Mouse (Mus musculus): ENCODE measurements around the gene B4galt5. TPM values are rescaled to one million over a fixed set of nuclear protein-coding genes. Genes with fewer than 3 reads are reported as not detected.

B4galt5 gene
- polyA plus RNA-seq, 2 experiments = 2.3 TPM

DNA sequence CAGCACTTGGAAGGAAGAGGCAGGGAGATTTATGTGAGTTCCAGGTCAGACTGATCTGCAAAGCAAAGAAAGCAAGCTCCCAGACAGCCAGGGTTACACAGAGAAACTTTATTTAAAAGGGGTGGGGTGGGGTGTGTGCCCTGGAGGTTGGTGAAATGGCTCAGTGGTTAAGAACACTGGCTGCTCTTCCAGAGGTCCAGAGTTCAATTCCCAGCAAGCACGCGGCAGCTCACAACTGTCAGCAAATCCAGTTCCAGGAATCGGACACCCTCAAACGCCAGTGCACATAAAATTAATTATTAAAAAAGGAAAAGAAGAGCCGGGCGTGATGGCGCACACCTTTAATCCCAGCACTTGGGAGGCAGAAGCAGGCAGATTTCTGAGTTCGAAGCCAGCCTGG lies 5.1 kb upstream of the B4galt5 start:
- H3K4me2 ChIP-seq (ENCODE audit: low read depth) = no peak overlapping the region
- H3K36me3 ChIP-seq (replicated peaks; ENCODE audit: control insufficient read depth, insufficient read depth, low read depth) = no peaks in the 10 kb centered on the region
- H3K9me3 ChIP-seq (ENCODE audit: control insufficient read depth, low read length) = no peaks in the 10 kb centered on the region
- H3K27ac ChIP-seq = no peak overlapping the region
- H3K4me3 ChIP-seq (ENCODE audit: insufficient read depth in 1 of 2, low read depth in 2 of 2, low read length in 2 of 2) = no peak overlapping the region
- peaks cover 21% of the 10 kb centered on the region for H3K27me3 ChIP-seq (ENCODE audit: control insufficient read depth, insufficient read depth, low read length)
- peaks cover 5 to 21% of the 10 kb centered on the region in 2 experiments for H3K4me1 ChIP-seq (replicated peaks; ENCODE audit: control insufficient read depth in 2 of 2, insufficient read depth in 2 of 2, low read length in 1 of 2)
- no peak for ATAC-seq (ENCODE audit: insufficient read depth)
- TF ChIP-seq EP300 (IDR thresholded peaks at IDR 0.05; ENCODE audit: low read depth) (no peak), CTCF (IDR thresholded peaks at IDR 0.05; ENCODE audit: low read depth) (no peak)
- DNase-seq (ENCODE audit: low read depth in 3 of 3, low spot score in 3 of 3) = no peak
- 84% methylated on average over 8 of the region's 8 CpGs for WGBS (ENCODE audit: insufficient replicate concordance)
- H3K9ac ChIP-seq (replicated peaks) = no peak overlapping the region

DNA sequence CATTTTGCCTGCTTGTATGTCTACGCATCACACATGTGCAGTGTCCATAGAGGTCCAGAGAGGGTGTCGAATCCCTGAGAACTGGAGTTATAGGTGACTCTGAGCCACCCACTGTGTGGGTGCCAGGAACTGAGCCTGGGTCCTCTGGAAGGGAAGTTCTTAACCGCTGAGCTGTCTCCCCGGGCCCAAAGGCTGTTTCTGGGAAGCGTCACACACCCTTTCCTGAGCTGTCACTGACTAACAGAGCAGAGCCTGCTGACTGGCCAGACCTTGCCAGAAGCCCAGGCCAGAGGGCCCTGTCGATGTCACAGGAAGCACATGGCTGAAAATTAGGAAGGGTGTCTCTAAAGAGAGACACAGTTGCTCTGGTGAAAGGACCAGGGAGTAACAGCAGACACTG lies 3.5 kb upstream of the B4galt5 start:
- peaks cover 34% of the 10 kb centered on the region for H3K27me3 ChIP-seq (ENCODE audit: control insufficient read depth, insufficient read depth, low read length)
- ATAC-seq (ENCODE audit: insufficient read depth) (no peak), DNase-seq (ENCODE audit: low read depth in 3 of 3, low spot score in 3 of 3) (no peak)
- H3K27ac ChIP-seq = no peak overlapping the region
- no peak overlapping the region for H3K4me3 ChIP-seq (ENCODE audit: insufficient read depth in 1 of 2, low read depth in 2 of 2, low read length in 2 of 2)
- TF ChIP-seq EP300 (IDR thresholded peaks at IDR 0.05; ENCODE audit: low read depth) (no peak), CTCF (IDR thresholded peaks at IDR 0.05; ENCODE audit: low read depth) (no peak)
- H3K9ac ChIP-seq (replicated peaks) = no peak overlapping the region
- 45% methylated on average over 6 of the region's 6 CpGs for WGBS (ENCODE audit: insufficient replicate concordance)
- H3K4me1 ChIP-seq (replicated peaks; ENCODE audit: control insufficient read depth in 2 of 2, insufficient read depth in 2 of 2, low read length in 1 of 2) = peaks cover 5 to 29% of the 10 kb centered on the region in 2 experiments
- no peaks in the 10 kb centered on the region for H3K36me3 ChIP-seq (replicated peaks; ENCODE audit: control insufficient read depth, insufficient read depth, low read depth)
- no peak overlapping the region for H3K4me2 ChIP-seq (ENCODE audit: low read depth)
- no peaks in the 10 kb centered on the region for H3K9me3 ChIP-seq (ENCODE audit: control insufficient read depth, low read length)

DNA sequence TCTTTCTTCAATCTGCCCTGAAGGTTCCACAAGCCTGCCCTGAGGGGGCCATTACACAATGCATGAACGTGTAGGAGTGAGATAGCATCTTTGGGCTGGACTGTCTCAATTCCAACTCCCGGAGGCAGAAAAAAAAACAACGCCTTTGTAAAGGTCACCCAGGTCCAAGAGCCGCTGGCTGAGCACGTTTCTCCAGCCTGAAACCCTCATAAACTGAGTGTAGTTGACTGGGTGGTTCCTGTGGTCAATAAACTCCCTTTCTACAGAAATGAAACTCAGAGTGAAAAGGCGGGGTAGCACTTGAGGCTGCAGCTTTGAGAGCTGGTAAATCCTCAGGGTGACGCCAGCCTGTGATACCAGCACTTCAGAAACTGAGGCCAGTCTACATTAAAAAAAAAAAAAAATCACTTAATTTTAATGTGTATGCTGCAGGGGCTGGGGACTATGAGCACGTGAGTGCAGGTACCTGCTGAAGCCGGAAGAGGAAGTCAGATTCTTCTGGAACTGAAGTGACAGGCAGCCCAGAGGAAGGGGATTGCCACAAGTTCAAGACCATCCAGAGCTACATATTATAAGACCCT lies 2.5 kb upstream of the B4galt5 start:
- Histone ChIP-seq H3K27ac (no peak overlapping the region), H3K4me2 (ENCODE audit: low read depth) (no peak overlapping the region; the same call in 1 of the 2 replicates)

DNA sequence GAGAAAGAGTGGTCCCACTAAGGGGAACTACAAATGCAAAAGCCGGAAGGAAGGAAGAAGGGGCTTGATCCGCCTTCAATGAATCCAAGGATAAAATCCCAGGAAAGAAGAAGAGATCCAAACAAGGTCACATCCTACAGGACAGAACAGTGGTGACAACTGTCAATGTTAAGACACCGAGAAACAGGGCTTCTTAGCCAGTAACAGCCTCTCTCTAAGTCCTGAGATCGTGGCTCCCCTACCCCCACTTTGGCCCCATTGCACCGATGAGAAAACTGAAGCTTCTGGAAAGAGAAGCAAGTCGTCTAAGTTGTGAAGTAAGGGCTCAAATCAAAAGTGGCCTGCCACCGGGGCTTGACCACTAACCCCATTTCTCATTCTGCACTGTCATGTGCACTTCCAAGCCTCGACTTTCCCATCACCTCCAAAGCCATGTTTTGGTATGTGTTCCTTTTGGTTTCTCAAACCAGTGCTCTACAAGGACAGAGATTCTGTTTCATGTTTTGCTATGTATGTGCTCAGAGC lies 1.2 kb upstream of the B4galt5 start:
- Histone ChIP-seq H3K4me1 (replicated peaks; ENCODE audit: control insufficient read depth in 2 of 2, insufficient read depth in 2 of 2, low read length in 1 of 2) (peaks cover 13 to 46% of the 10 kb centered on the region in 2 experiments), H3K36me3 (replicated peaks; ENCODE audit: control insufficient read depth, insufficient read depth, low read depth) (no peaks in the 10 kb centered on the region), H3K4me3 (ENCODE audit: insufficient read depth in 1 of 2, low read depth in 2 of 2, low read length in 2 of 2) (peak overlapping the region in 1 of 2 experiments; percentile 79; a peak in 1 of 4 replicates), H3K9me3 (ENCODE audit: control insufficient read depth, low read length) (no peaks in the 10 kb centered on the region), H3K9ac (replicated peaks) (no peak overlapping the region), H3K27me3 (ENCODE audit: control insufficient read depth, insufficient read depth, low read length) (peaks cover 48% of the 10 kb centered on the region), H3K4me2 (ENCODE audit: low read depth) (peak overlapping the region; percentile 93), H3K27ac (no peak overlapping the region)
- no peak for ATAC-seq (ENCODE audit: insufficient read depth)
- WGBS (ENCODE audit: insufficient replicate concordance) = 24% methylated on average over 8 of the region's 8 CpGs
- DNase-seq (ENCODE audit: low read depth in 3 of 3, low spot score in 3 of 3) = no peak
- TF ChIP-seq EP300 (IDR thresholded peaks at IDR 0.05; ENCODE audit: low read depth) (no peak), CTCF (IDR thresholded peaks at IDR 0.05; ENCODE audit: low read depth) (no peak)

More for the DNA sequence above, 2.5 kb upstream of the B4galt5 start:
- Histone ChIP-seq H3K36me3 (replicated peaks; ENCODE audit: control insufficient read depth, insufficient read depth, low read depth) (no peaks in the 10 kb centered on the region), H3K9me3 (ENCODE audit: control insufficient read depth, low read length) (no peaks in the 10 kb centered on the region), H3K4me3 (ENCODE audit: insufficient read depth in 1 of 2, low read depth in 2 of 2, low read length in 2 of 2) (no peak overlapping the region), H3K4me1 (replicated peaks; ENCODE audit: control insufficient read depth in 2 of 2, insufficient read depth in 2 of 2, low read length in 1 of 2) (peaks cover 5 to 36% of the 10 kb centered on the region in 2 experiments), H3K27me3 (ENCODE audit: control insufficient read depth, insufficient read depth, low read length) (peaks cover 44% of the 10 kb centered on the region), H3K9ac (replicated peaks) (no peak overlapping the region)
- DNase-seq (ENCODE audit: low read depth in 3 of 3, low spot score in 3 of 3) (no peak), ATAC-seq (ENCODE audit: insufficient read depth) (no peak)
- TF ChIP-seq EP300 (IDR thresholded peaks at IDR 0.05; ENCODE audit: low read depth) = no peak
- TF ChIP-seq CTCF (IDR thresholded peaks at IDR 0.05; ENCODE audit: low read depth) = no peak
- 17% methylated on average over 9 of the region's 9 CpGs for WGBS (ENCODE audit: insufficient replicate concordance)

DNA sequence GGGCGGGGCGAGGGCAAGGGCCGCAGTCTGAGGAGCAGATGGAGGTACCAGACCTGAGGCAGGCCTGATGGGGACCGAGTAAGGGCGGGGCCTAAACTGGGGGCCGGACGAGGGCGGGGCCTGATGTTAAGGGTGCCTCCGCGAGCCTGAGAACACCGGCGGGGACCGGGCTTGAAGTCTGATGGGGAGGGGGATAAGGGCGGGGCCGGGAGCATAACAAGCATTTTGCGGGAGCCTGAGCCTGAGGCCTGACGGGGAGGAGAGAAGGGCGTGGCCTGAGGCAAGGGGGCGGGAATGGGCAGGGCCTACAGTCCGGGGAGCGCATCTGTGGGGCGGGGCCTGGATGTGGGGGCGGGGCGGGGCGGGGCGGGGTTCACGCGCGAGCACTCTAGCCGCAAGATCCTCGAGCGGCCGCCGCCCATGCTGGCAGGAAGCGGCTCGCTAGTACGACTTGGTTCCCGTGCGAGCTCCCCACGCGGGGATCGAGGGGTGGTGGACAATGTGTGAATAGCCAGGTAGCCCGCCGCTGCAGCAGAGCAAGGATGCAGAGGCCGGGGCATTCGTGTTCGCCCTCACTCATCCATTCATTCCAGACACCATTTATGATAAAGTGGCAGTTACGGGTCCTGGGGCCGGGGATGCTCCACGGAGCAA lies 427 bp upstream of the B4galt5 start:
- Histone ChIP-seq H3K4me1 (replicated peaks; ENCODE audit: control insufficient read depth in 2 of 2, insufficient read depth in 2 of 2, low read length in 1 of 2) (peaks cover 21 to 52% of the 10 kb centered on the region in 2 experiments), H3K9me3 (ENCODE audit: control insufficient read depth, low read length) (no peaks in the 10 kb centered on the region), H3K27ac (no peak overlapping the region; the same call in 1 of the 2 replicates), H3K9ac (replicated peaks) (peak overlapping the region; percentile 38; the same call in 1 of the 2 replicates), H3K4me2 (ENCODE audit: low read depth) (peak overlapping the region; percentile 93), H3K36me3 (replicated peaks; ENCODE audit: control insufficient read depth, insufficient read depth, low read depth) (no peaks in the 10 kb centered on the region), H3K4me3 (ENCODE audit: insufficient read depth in 1 of 2, low read depth in 2 of 2, low read length in 2 of 2) (peak overlapping the region; percentile 47 to 79), H3K27me3 (ENCODE audit: control insufficient read depth, insufficient read depth, low read length) (peaks cover 49% of the 10 kb centered on the region)
- peak; percentile 70 to 79 (median 75) for DNase-seq (ENCODE audit: low read depth in 3 of 3, low spot score in 3 of 3)
- TF ChIP-seq EP300 (IDR thresholded peaks at IDR 0.05; ENCODE audit: low read depth) (no peak), CTCF (IDR thresholded peaks at IDR 0.05; ENCODE audit: low read depth) (no peak)
- ATAC-seq (ENCODE audit: insufficient read depth) = peak; percentile 94
- 2% methylated on average over 44 of the region's 50 CpGs for WGBS (ENCODE audit: insufficient replicate concordance)
